Mouse (Mus musculus) brain, embryonic 14.5 days (tissue): ENCODE results near the gene Nuak1.

ENCODE experiments used
- CTCF ChIP-seq: fragments of 200-500 bp; IDR thresholded peaks from 2 replicates; pipeline ENCODE4 v1.5.1; 2012; ENCODE audit warnings: inconsistent platforms, mild to moderate bottlenecking, moderate library complexity, borderline replicate concordance; ENCODE audit not compliant: insufficient read depth, insufficient read length; ENCODE audit errors: extremely low read depth
- POLR2A ChIP-seq: fragments of 200-500 bp; IDR thresholded peaks from 2 replicates; pipeline ENCODE4 v1.6.1; 2012; ENCODE audit warnings: mild to moderate bottlenecking, inconsistent platforms, borderline replicate concordance; ENCODE audit not compliant: poor library complexity, insufficient read depth, insufficient read length, severe bottlenecking; ENCODE audit errors: extremely low read depth

DNA sequence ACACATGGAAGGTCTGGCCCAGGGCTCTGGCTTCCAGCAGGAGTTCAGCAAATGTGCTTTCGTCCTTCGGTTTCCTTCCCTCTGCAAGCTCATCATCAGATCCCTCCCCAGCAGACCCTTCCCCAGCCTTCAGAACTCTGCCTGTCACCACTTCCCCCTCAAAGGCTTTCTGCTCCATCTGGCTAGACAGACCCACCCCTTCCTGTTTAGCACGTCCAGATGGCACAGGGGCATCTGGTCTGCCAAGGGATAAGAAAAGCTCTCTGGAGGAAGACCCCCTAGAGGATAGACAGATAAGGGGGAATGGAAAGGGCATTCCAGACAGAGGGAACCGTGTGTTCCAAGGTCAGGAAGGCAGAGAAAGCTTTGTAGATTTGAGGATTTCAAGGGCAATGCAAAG lies 53.1 kb downstream of the Nuak1 start:
- TF ChIP-seq POLR2A (no peak), CTCF (no peak)
